Mouse (Mus musculus) T-cell, adult 2 months (primary cell): ENCODE data around the gene Map4.

ENCODE experiments used
- DNase-seq: peaks from one replicate; pipeline ENCODE4 v3.0.0; 2022; ENCODE audit warnings: low spot score

The Map4 gene

GRCm38 (mm10) chr9:109931257-109932171, at the start of gene Map4:
Gene Map4 (plus strand): TSS chr9:109931460.
- peak; percentile 95 for DNase-seq

GRCm38 (mm10) chr9:109886259-109886658, 45.0 kb upstream of the Map4 start:
- no peak for DNase-seq

GRCm38 (mm10) chr9:109887321-109887720, 43.9 kb upstream of the Map4 start:
- no peak for DNase-seq

GRCm38 (mm10) chr9:109891501-109891900, 39.8 kb upstream of the Map4 start:
- no peak for DNase-seq

- DNase-seq = peak; percentile 68
Observed at GRCm38 (mm10) chr9:109892651-109893250, 38.5 kb upstream of the Map4 start.

GRCm38 (mm10) chr9:109894413-109895090, 36.7 kb upstream of the Map4 start:
- DNase-seq = peak; percentile 53

- DNase-seq = no peak
Observed at GRCm38 (mm10) chr9:109895593-109895992, 35.7 kb upstream of the Map4 start.

- no peak for DNase-seq
Observed at GRCm38 (mm10) chr9:109896253-109897150, 34.8 kb upstream of the Map4 start.

GRCm38 (mm10) chr9:109898027-109898426, 33.2 kb upstream of the Map4 start:
- no peak for DNase-seq

- no peak for DNase-seq
Observed at GRCm38 (mm10) chr9:109899361-109899760, 31.9 kb upstream of the Map4 start.

GRCm38 (mm10) chr9:109899774-109900173, 31.5 kb upstream of the Map4 start:
- no peak for DNase-seq

- no peak for DNase-seq
Observed at GRCm38 (mm10) chr9:109900604-109901003, 30.7 kb upstream of the Map4 start.

GRCm38 (mm10) chr9:109902246-109902645, 29.0 kb upstream of the Map4 start:
- no peak for DNase-seq

GRCm38 (mm10) chr9:109902740-109903139, 28.5 kb upstream of the Map4 start:
- DNase-seq = no peak

GRCm38 (mm10) chr9:109907300-109907699, 24.0 kb upstream of the Map4 start:
- DNase-seq = no peak

- DNase-seq = no peak
Observed at GRCm38 (mm10) chr9:109907774-109908465, 23.3 kb upstream of the Map4 start.

- no peak for DNase-seq
Observed at GRCm38 (mm10) chr9:109909102-109909501, 22.2 kb upstream of the Map4 start.

GRCm38 (mm10) chr9:109909926-109910325, 21.3 kb upstream of the Map4 start:
- no peak for DNase-seq

- DNase-seq = no peak
Observed at GRCm38 (mm10) chr9:109911779-109912178, 19.5 kb upstream of the Map4 start.

- no peak for DNase-seq
Observed at GRCm38 (mm10) chr9:109914269-109914926, 16.9 kb upstream of the Map4 start.

GRCm38 (mm10) chr9:109917931-109918330, 13.3 kb upstream of the Map4 start:
- DNase-seq = no peak
